Mouse (Mus musculus): ENCODE results near the gene Hsd17b11. TPM values are rescaled to one million over a fixed set of nuclear protein-coding genes. Genes with fewer than 3 reads are reported as not detected.
A peak's percentile ranks its signal among the peaks of the same experiment; 100 is the strongest.

Gene Hsd17b11
- polyA plus RNA-seq, 1 experiment from 2014 or later = 26.7 TPM

GRCm38 (mm10) chr5:103999738-104000137 is 22.0 kb downstream of the Hsd17b11 start:
- peak; percentile 87 for DNase-seq
- Histone ChIP-seq H3K4me3 (ENCODE audit: low read depth, low read length) (no peak overlapping the region), H3K4me1 (ENCODE audit: insufficient read depth) (no peaks in the 10 kb centered on the region), H3K9me3 (ENCODE audit: low read length) (no peaks in the 10 kb centered on the region), H3K4me2 (ENCODE audit: low read depth, low read length) (no peak overlapping the region), H3K27me3 (ENCODE audit: insufficient read depth, low read length) (no peaks in the 10 kb centered on the region), H3K36me3 (replicated peaks; ENCODE audit: insufficient read depth, low read length) (peaks cover 31% of the 10 kb centered on the region), H3K9ac (replicated peaks) (no peak overlapping the region), H3K27ac (ENCODE audit: low read depth) (peak overlapping the region; percentile 66; the same call in 1 of the 2 replicates)
- TF ChIP-seq CTCF (IDR thresholded peaks at IDR 0.05; ENCODE audit: low read depth) = peak; percentile 94
- TF ChIP-seq EP300 (IDR thresholded peaks at IDR 0.05; ENCODE audit: low read depth) = no peak
- peak; percentile 52 for ATAC-seq
- WGBS (ENCODE audit: insufficient replicate concordance) = 6% methylated on average over 5 of the region's 5 CpGs

GRCm38 (mm10) chr5:103998739-103999138 is 23.0 kb downstream of the Hsd17b11 start:
- ATAC-seq = peak; percentile 47
- no peak for TF ChIP-seq CTCF (IDR thresholded peaks at IDR 0.05; ENCODE audit: low read depth)
- TF ChIP-seq EP300 (IDR thresholded peaks at IDR 0.05; ENCODE audit: low read depth) = no peak
- Histone ChIP-seq H3K4me1 (ENCODE audit: insufficient read depth) (no peaks in the 10 kb centered on the region), H3K4me2 (ENCODE audit: low read depth, low read length) (no peak overlapping the region), H3K27me3 (ENCODE audit: insufficient read depth, low read length) (no peaks in the 10 kb centered on the region), H3K4me3 (ENCODE audit: low read depth, low read length) (no peak overlapping the region), H3K36me3 (replicated peaks; ENCODE audit: insufficient read depth, low read length) (peaks cover 28% of the 10 kb centered on the region), H3K27ac (ENCODE audit: low read depth) (peak overlapping the region; percentile 66; the same call in 1 of the 2 replicates), H3K9ac (replicated peaks) (no peak overlapping the region), H3K9me3 (ENCODE audit: low read length) (no peaks in the 10 kb centered on the region)
- no peak for DNase-seq
- 41% methylated on average over 5 of the region's 5 CpGs for WGBS (ENCODE audit: insufficient replicate concordance)

GRCm38 (mm10) chr5:103995181-103995580 is 26.5 kb downstream of the Hsd17b11 start:
- Histone ChIP-seq H3K27me3 (ENCODE audit: insufficient read depth, low read length) (no peaks in the 10 kb centered on the region), H3K36me3 (replicated peaks; ENCODE audit: insufficient read depth, low read length) (peaks cover 18% of the 10 kb centered on the region), H3K9ac (replicated peaks) (no peak overlapping the region), H3K27ac (ENCODE audit: low read depth) (no peak overlapping the region), H3K4me2 (ENCODE audit: low read depth, low read length) (no peak overlapping the region), H3K9me3 (ENCODE audit: low read length) (no peaks in the 10 kb centered on the region), H3K4me1 (ENCODE audit: insufficient read depth) (no peaks in the 10 kb centered on the region), H3K4me3 (ENCODE audit: low read depth, low read length) (no peak overlapping the region)
- WGBS (ENCODE audit: insufficient replicate concordance) = 57% methylated on average over 3 of the region's 3 CpGs
- no peak for TF ChIP-seq EP300 (IDR thresholded peaks at IDR 0.05; ENCODE audit: low read depth)
- TF ChIP-seq CTCF (IDR thresholded peaks at IDR 0.05; ENCODE audit: low read depth) = peak; percentile 74
- DNase-seq (no peak), ATAC-seq (peak; percentile 46)

- TF ChIP-seq EP300 (IDR thresholded peaks at IDR 0.05; ENCODE audit: low read depth) = peak; percentile 68
- TF ChIP-seq CTCF (IDR thresholded peaks at IDR 0.05; ENCODE audit: low read depth) = no peak
- no peak overlapping the region for H3K4me2 ChIP-seq (ENCODE audit: low read depth, low read length)
Observed at GRCm38 (mm10) chr5:103994669-103995068, 27.1 kb downstream of the Hsd17b11 start.

GRCm38 (mm10) chr5:103993601-103994000 is 28.1 kb downstream of the Hsd17b11 start:
- Histone ChIP-seq H3K4me1 (ENCODE audit: insufficient read depth) (no peaks in the 10 kb centered on the region), H3K4me3 (ENCODE audit: low read depth, low read length) (no peak overlapping the region), H3K9ac (replicated peaks) (no peak overlapping the region), H3K4me2 (ENCODE audit: low read depth, low read length) (no peak overlapping the region), H3K27ac (ENCODE audit: low read depth) (no peak overlapping the region), H3K27me3 (ENCODE audit: insufficient read depth, low read length) (no peaks in the 10 kb centered on the region), H3K36me3 (replicated peaks; ENCODE audit: insufficient read depth, low read length) (peaks cover 20% of the 10 kb centered on the region), H3K9me3 (ENCODE audit: low read length) (no peaks in the 10 kb centered on the region)
- TF ChIP-seq CTCF (IDR thresholded peaks at IDR 0.05; ENCODE audit: low read depth) (peak; percentile 64), EP300 (IDR thresholded peaks at IDR 0.05; ENCODE audit: low read depth) (no peak)
- DNase-seq = no peak
- ATAC-seq = no peak
- WGBS (ENCODE audit: insufficient replicate concordance) = 76% methylated on average over 1 of the region's 1 CpGs

More at GRCm38 (mm10) chr5:103994669-103995068, 27.1 kb downstream of the Hsd17b11 start:
- DNase-seq (no peak), ATAC-seq (peak; percentile 54)
- Histone ChIP-seq H3K27me3 (ENCODE audit: insufficient read depth, low read length) (no peaks in the 10 kb centered on the region), H3K4me1 (ENCODE audit: insufficient read depth) (no peaks in the 10 kb centered on the region), H3K9ac (replicated peaks) (no peak overlapping the region), H3K36me3 (replicated peaks; ENCODE audit: insufficient read depth, low read length) (peaks cover 19% of the 10 kb centered on the region), H3K4me3 (ENCODE audit: low read depth, low read length) (no peak overlapping the region), H3K27ac (ENCODE audit: low read depth) (no peak overlapping the region), H3K9me3 (ENCODE audit: low read length) (no peaks in the 10 kb centered on the region)
- 59% methylated on average over 4 of the region's 4 CpGs for WGBS (ENCODE audit: insufficient replicate concordance)

- H3K27ac ChIP-seq (ENCODE audit: low read depth) = no peak overlapping the region
- DNase-seq (no peak), ATAC-seq (no peak)
- no peaks in the 10 kb centered on the region for H3K9me3 ChIP-seq (ENCODE audit: low read length)
- no peak overlapping the region for H3K4me2 ChIP-seq (ENCODE audit: low read depth, low read length)
- no peak overlapping the region for H3K9ac ChIP-seq (replicated peaks)
- H3K36me3 ChIP-seq (replicated peaks; ENCODE audit: insufficient read depth, low read length) = peaks cover 20% of the 10 kb centered on the region
- H3K4me1 ChIP-seq (ENCODE audit: insufficient read depth) = no peaks in the 10 kb centered on the region
- TF ChIP-seq EP300 (IDR thresholded peaks at IDR 0.05; ENCODE audit: low read depth) = no peak
- no peak for TF ChIP-seq CTCF (IDR thresholded peaks at IDR 0.05; ENCODE audit: low read depth)
- 87% methylated on average over 9 of the region's 9 CpGs for WGBS (ENCODE audit: insufficient replicate concordance)
- no peak overlapping the region for H3K4me3 ChIP-seq (ENCODE audit: low read depth, low read length)
- no peaks in the 10 kb centered on the region for H3K27me3 ChIP-seq (ENCODE audit: insufficient read depth, low read length)
Observed at GRCm38 (mm10) chr5:103992831-103993230, 28.9 kb downstream of the Hsd17b11 start.

Data from liver, postnatal 0 days (tissue).